Mouse (Mus musculus) spleen, adult 2 months (tissue): ENCODE results near the gene Gm29776.

Experiments
- CTCF ChIP-seq: fragments of 200-500 bp; IDR thresholded peaks from 2 replicates; pipeline ENCODE4 v1.5.1; 2011; ENCODE audit warnings: mild to moderate bottlenecking, inconsistent platforms; ENCODE audit not compliant: insufficient read depth, insufficient read length, insufficient replicate concordance; ENCODE audit errors: extremely low read depth
- POLR2A ChIP-seq: fragments of 200-500 bp; IDR thresholded peaks from 2 replicates; pipeline ENCODE4 v1.6.1; 2011; ENCODE audit warnings: low read depth, low read length, inconsistent platforms

DNA sequence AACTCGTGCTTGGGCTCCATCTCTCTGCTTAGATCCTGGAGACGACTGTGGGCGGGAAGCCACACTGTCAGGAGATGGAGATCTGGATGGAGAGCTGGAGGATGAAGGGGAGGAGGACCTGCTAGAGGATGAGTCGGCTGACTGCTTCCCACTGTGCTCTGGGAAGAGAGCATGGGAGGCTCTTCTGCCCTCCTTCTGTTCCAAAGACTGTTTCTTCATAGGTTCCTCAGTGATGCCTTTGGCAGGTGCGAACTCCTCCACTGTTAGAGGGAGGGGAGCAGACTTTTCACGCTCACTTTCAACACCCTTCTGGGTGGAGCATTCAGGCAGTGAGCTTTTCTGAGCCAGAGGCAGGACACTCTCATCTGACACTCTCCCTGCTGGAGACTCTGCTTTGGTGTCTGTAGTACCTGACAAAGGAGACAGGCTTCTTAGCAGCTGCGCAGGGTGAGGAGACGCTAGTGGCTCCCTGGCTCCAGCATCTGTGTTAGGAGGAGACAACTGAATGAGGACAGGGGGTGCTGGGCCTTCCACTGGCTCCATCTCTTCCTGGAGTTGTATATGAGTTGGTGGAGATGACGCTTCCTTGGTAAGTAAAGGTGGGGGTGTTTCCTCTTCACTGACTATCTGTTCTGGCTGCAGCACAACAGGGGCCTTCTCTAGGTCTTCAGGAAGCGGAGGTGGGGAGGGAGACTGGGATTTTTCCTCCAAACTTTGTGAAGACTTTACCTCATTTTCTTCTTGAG is 34.0 kb downstream of the Gm29776 start:
- TF ChIP-seq CTCF (no peak), POLR2A (no peak)
